Mouse (Mus musculus) forebrain, postnatal 0 days (tissue): Measurements from ENCODE around the gene Rtl6. TPM values are rescaled to one million over a fixed set of nuclear protein-coding genes. Genes with fewer than 3 reads are reported as not detected.

Experiments used
- ATAC-seq: fragments of 200-750 bp; cut with Nextera tagmentation; 2 replicates; pipeline ENCODE4 v1.8.0; 2017; ENCODE audit warnings: mild to moderate bottlenecking, moderate library complexity
- DNase-seq: peaks from one replicate; pipeline ENCODE4 v3.0.0-alpha.2; 2015
- H3K27ac ChIP-seq: fragments of 300-500 bp; sonication (generic); 2 replicates; pipeline ENCODE4 v1.5.1; 2014; ENCODE audit warnings: low read depth, mild to moderate bottlenecking, antibody characterized with exemption, low read length, moderate library complexity, mixed read lengths
- H3K27me3 ChIP-seq: fragments of 300-500 bp; sonication (generic); 2 replicates; pipeline ENCODE4 v1.6.1; 2014; ENCODE audit warnings: mild to moderate bottlenecking, low read length, mixed read lengths; ENCODE audit not compliant: insufficient read depth
- H3K36me3 ChIP-seq: fragments of 300-500 bp; sonication (generic); 2 replicates; pipeline ENCODE4 v1.6.1; 2014; ENCODE audit warnings: mild to moderate bottlenecking, moderate library complexity; ENCODE audit not compliant: insufficient read depth
- H3K4me1 ChIP-seq: fragments of 300-500 bp; sonication (generic); 2 replicates; pipeline ENCODE4 v1.6.1; 2014; ENCODE audit warnings: antibody characterized with exemption; ENCODE audit not compliant: insufficient read depth
- H3K4me2 ChIP-seq: fragments of 300-500 bp; sonication (generic); 2 replicates; pipeline ENCODE4 v1.6.1; 2014; ENCODE audit warnings: low read depth, mild to moderate bottlenecking, moderate library complexity
- H3K4me3 ChIP-seq: fragments of 300-500 bp; sonication (generic); 2 replicates; pipeline ENCODE4 v1.5.1; 2014; ENCODE audit warnings: low read depth, low read length, mixed read lengths
- H3K9ac ChIP-seq: fragments of 300-500 bp; sonication (generic); 2 replicates; pipeline ENCODE4 v1.6.1; 2014; ENCODE audit warnings: mild to moderate bottlenecking
- H3K9me3 ChIP-seq: fragments of 300-500 bp; sonication (generic); 2 replicates; pipeline ENCODE4 v1.6.1; 2016; ENCODE audit warnings: low read length
- CTCF ChIP-seq: sonication (generic); IDR thresholded peaks from 2 replicates; pipeline ENCODE4 v1.5.1; 2016; ENCODE audit warnings: antibody characterized with exemption, control low read depth, low read depth
- WGBS: fragments of 180-500 bp; shearing (Covaris S2); extraction: QIAGEN DNeasy Blood & Tissue Kit; methylation state at CpG from one replicate; pipeline ENCODE4 v1.1.7; 2014; 5-methylcytosine and 5-hydroxymethylcytosine counted together
- polyA plus RNA-seq: library from polyadenylated mRNA; unstranded; fragments of >200 nt; fragmentation: Nextera tagmentation; extraction: Ambion mirVana; gene quantifications from 2 replicates; pipeline ENCODE4 v1.2.1, GENCODE M21; 2015
- total RNA-seq: library from RNA; depleted of rRNA; stranded (reverse); fragments of >200 nt; gene quantifications from 2 replicates; pipeline ENCODE4 v1.2.3, GENCODE M21; 2014

The Rtl6 gene
- total and polyA plus RNA-seq, 2 experiments from 2014 or later = 55.1 to 75.5 TPM

GRCm38 (mm10) chr15:84538974-84539588 is 18.5 kb downstream of the Rtl6 start:
- H3K27me3 ChIP-seq = no peaks in the 10 kb centered on the region
- H3K4me3 ChIP-seq = no peak overlapping the region
- H3K9me3 ChIP-seq = peaks cover 7% of the 10 kb centered on the region; the same call in 1 of the 2 replicates
- no peak overlapping the region for H3K4me2 ChIP-seq
- 84% methylated on average over 15 of the region's 15 CpGs for WGBS
- H3K36me3 ChIP-seq = no peaks in the 10 kb centered on the region
- H3K27ac ChIP-seq = no peak overlapping the region
- no peaks in the 10 kb centered on the region for H3K4me1 ChIP-seq
- H3K9ac ChIP-seq = no peak overlapping the region
- ATAC-seq = no peak
- DNase-seq = no peak
- no peak for TF ChIP-seq CTCF

DNA sequence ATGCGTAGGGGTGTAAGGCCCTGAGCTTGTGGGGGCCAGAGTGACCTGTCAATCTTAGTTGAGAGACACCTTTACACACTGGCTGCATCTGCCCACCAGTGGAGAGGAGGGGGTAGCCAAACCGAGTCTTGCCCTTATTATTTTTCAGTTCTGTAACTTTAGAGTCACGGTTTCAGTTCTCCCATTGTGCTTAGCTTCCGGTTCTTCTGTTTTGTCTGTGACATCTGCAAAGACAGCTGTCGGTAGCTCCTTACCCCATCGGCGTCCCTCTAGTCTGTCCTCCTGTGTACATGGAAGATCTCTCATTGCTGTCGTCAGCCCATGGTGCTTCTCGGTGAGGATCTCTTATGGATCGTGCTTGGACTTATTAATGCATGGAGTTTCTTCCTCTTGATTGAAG is 20.5 kb downstream of the Rtl6 start:
- peaks cover 7% of the 10 kb centered on the region; the same call in 1 of the 2 replicates for H3K9me3 ChIP-seq
- H3K4me2 ChIP-seq = no peak overlapping the region
- 0 out of 2 replicates have a peak, but pooled peaks cover 2% of the 10 kb centered on the region for H3K4me1 ChIP-seq
- ATAC-seq (no peak), DNase-seq (no peak)
- H3K27ac ChIP-seq = no peak overlapping the region
- WGBS = 94% methylated on average over 10 of the region's 10 CpGs
- no peaks in the 10 kb centered on the region for H3K27me3 ChIP-seq
- TF ChIP-seq CTCF = no peak
- no peaks in the 10 kb centered on the region for H3K36me3 ChIP-seq
- no peak overlapping the region for H3K4me3 ChIP-seq
- no peak overlapping the region for H3K9ac ChIP-seq

DNA sequence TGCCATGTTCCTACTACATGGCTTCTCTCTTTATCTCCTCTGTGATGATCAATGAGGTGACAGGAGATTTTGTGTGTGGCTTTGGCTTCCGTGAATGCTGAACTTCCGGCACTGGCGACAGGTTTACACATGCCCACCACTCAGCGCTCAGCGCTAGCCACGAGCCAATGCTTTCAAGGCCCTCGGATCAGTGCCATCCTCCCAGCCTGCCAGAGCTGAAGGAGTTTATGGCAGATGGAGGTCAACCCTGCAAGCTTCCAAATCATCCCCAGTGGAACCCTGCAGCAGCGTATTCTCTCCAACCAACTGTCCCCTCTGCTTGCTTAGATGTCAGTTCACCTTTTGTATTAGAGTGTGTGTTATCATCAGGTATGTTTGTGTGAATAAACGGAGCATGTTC is 21.0 kb downstream of the Rtl6 start:
- Histone ChIP-seq H3K4me2 (no peak overlapping the region), H3K36me3 (no peaks in the 10 kb centered on the region), H3K27ac (no peak overlapping the region), H3K4me1 (peaks cover 7% of the 10 kb centered on the region; the same call in 1 of the 2 replicates), H3K9ac (no peak overlapping the region), H3K27me3 (no peaks in the 10 kb centered on the region), H3K4me3 (no peak overlapping the region), H3K9me3 (peaks cover 7% of the 10 kb centered on the region; the same call in 1 of the 2 replicates)
- WGBS = 94% methylated on average over 9 of the region's 9 CpGs
- TF ChIP-seq CTCF = no peak
- DNase-seq (no peak), ATAC-seq (no peak)

- 87% methylated on average over 2 of the region's 2 CpGs for WGBS
- Histone ChIP-seq H3K27me3 (no peaks in the 10 kb centered on the region), H3K36me3 (no peaks in the 10 kb centered on the region), H3K9me3 (peaks cover 7% of the 10 kb centered on the region; the same call in 1 of the 2 replicates), H3K27ac (no peak overlapping the region), H3K9ac (no peak overlapping the region), H3K4me2 (no peak overlapping the region), H3K4me3 (no peak overlapping the region), H3K4me1 (peaks cover 9% of the 10 kb centered on the region; the same call in 1 of the 2 replicates)
- no peak for ATAC-seq
- no peak for DNase-seq
- peak; percentile 48 for TF ChIP-seq CTCF
Measured at GRCm38 (mm10) chr15:84535953-84536352, 21.7 kb downstream of the Rtl6 start.

DNA sequence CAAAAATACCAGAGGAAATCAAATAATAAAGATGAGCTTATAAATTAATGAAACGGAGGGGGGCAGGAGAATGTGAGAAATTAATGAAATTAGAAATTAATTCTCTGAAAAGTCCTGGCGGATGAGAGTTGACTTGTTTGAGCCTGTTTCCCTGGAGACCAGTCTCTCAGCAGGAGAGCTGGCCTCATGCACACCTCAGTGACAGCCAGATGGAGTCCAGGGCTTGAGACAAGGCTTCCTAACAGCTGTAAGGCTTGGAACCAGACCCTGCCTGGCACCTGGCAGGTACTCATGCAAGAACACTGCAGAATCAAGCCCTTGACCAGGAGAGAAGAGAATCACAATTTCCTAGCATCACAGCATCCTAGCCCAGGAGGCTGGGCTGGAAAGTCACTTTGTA is 25.4 kb downstream of the Rtl6 start:
- no peak for TF ChIP-seq CTCF
- H3K9me3 ChIP-seq = peaks cover 7% of the 10 kb centered on the region; the same call in 1 of the 2 replicates
- no peak overlapping the region for H3K4me2 ChIP-seq
- H3K36me3 ChIP-seq = no peaks in the 10 kb centered on the region
- no peak overlapping the region for H3K4me3 ChIP-seq
- WGBS = 32% methylated on average over 2 of the region's 2 CpGs
- ATAC-seq (no peak), DNase-seq (peak; percentile 26)
- H3K9ac ChIP-seq = no peak overlapping the region
- no peaks in the 10 kb centered on the region for H3K27me3 ChIP-seq
- no peak overlapping the region for H3K27ac ChIP-seq
- peaks cover 9% of the 10 kb centered on the region; the same call in 1 of the 2 replicates for H3K4me1 ChIP-seq

- 5% methylated on average over 10 of the region's 10 CpGs for WGBS
- TF ChIP-seq CTCF = no peak
- H3K9ac ChIP-seq = no peak overlapping the region
- H3K36me3 ChIP-seq = no peaks in the 10 kb centered on the region
- 0 out of 2 replicates have a peak overlapping the region, but pooled peaks have one; percentile 40 for H3K27ac ChIP-seq
- ATAC-seq = peak; percentile 66
- H3K4me1 ChIP-seq = peaks cover 9% of the 10 kb centered on the region; the same call in 1 of the 2 replicates
- H3K4me3 ChIP-seq = no peak overlapping the region
- peaks cover 7% of the 10 kb centered on the region; the same call in 1 of the 2 replicates for H3K9me3 ChIP-seq
- no peak overlapping the region for H3K4me2 ChIP-seq
- DNase-seq = peak; percentile 69
- no peaks in the 10 kb centered on the region for H3K27me3 ChIP-seq
Measured at GRCm38 (mm10) chr15:84531535-84531934, 26.1 kb downstream of the Rtl6 start.

GRCm38 (mm10) chr15:84526921-84527320 is 30.7 kb downstream of the Rtl6 start:
- no peak for DNase-seq
- no peaks in the 10 kb centered on the region for H3K27me3 ChIP-seq
- peaks cover 6% of the 10 kb centered on the region; the same call in 1 of the 2 replicates for H3K4me1 ChIP-seq
- ATAC-seq = peak; percentile 34; the same call in 1 of the 2 replicates
- 34% methylated on average over 14 of the region's 14 CpGs for WGBS
- H3K4me3 ChIP-seq = no peak overlapping the region
- H3K4me2 ChIP-seq = no peak overlapping the region
- H3K9ac ChIP-seq = no peak overlapping the region
- no peak overlapping the region for H3K27ac ChIP-seq
- peak; percentile 34; the same call in 1 of the 2 replicates for TF ChIP-seq CTCF
- no peaks in the 10 kb centered on the region for H3K9me3 ChIP-seq
- H3K36me3 ChIP-seq = no peaks in the 10 kb centered on the region
